Mouse (Mus musculus): ENCODE results near the gene Rpl39l. TPM values are rescaled to one million over a fixed set of nuclear protein-coding genes. Genes with fewer than 3 reads are reported as not detected.

Gene Rpl39l
- polyA plus RNA-seq (2017; shearing (Covaris generic)) = 2.2 TPM

DNA sequence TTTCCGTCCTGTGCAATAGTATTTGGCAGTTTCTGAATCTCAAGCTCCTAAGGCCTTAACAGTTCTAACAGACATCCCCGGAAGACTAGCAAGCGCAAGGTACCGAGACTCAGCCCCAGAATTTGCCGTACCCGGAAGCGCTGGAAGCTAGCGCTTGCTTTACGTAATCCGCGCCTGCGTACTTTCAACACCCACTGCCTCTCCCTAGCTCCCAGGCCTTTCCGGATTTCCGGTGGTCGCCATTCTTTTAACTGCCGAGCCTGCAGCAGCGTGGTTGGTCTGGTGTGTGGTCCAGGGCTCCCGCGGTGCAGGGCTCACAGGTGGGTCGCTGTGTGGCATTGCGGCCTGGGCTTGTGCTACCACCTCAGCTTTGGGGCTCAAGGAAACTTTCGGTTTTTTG lies at the start of gene Rpl39l:
Gene Rpl39l, plus strand, starts transcription at position 222 of the 400 bp plus-strand sequence.

DNA sequence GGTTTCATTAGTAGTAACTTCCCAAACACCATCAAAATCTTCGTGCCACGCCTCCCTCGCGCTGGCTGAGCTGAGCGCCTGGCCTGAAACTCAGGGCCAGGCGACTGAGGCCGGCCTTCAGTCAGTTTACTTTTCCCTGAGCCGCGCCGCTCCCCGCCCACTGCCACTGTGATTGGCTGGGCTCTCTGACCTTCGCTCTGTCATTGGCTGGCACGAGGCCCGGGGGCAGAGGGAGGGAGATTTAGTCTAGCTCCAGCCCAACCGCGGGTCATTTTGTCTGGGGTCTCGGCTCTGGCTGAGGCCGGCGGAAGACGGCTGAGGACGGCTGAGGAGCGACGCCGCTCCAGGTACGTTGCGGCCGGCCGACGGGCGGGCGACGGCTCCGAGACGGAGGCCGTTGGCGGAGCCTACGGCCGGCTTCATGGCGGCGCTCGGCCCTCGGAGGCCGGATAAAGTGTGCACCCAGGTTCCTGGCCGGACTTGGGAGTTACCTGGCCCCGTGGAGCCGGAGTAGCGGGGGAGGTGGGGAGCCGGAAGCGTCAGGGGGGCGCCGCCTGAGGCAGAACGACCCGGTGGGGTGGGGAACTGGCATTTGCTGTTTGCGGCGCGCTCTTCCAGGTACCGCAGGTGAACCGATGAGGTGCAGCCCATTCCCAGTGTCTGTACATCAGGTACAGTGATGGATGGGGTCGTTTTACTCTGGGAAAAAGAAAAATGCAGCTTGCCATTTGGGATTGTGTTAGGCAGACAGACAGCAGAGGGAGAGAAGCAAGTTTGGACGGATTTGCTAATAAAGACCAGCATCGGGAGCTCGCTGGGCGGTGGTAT lies 22.9 kb downstream of the Rpl39l start, which contains the start of gene Atf7ip2:
Gene Atf7ip2, plus strand, starts transcription at position 34 of the 828 bp plus-strand sequence.

Other genes starting within 250 kb of the Rpl39l start
- gene Grin2a, start 174.7 kb upstream of the Rpl39l start, polyA plus RNA-seq (2017; shearing (Covaris generic)) = 0.04 TPM
- not detected for gene Atf7ip2, start 22.5 kb downstream of the Rpl39l start, polyA plus RNA-seq (2017; shearing (Covaris generic))
- not detected for gene Emp2, start 143.7 kb downstream of the Rpl39l start, polyA plus RNA-seq (2017; shearing (Covaris generic))
- gene Tekt5, start 225.3 kb downstream of the Rpl39l start, polyA plus RNA-seq (2017; shearing (Covaris generic)) = not detected
- 87.4 TPM for gene Nubp1, start 241.7 kb downstream of the Rpl39l start, polyA plus RNA-seq (2017; shearing (Covaris generic))